Mouse (Mus musculus) midbrain, embryonic 14.5 days (tissue): ENCODE results near the gene Mfsd6. TPM values are rescaled to one million over a fixed set of nuclear protein-coding genes. Genes with fewer than 3 reads are reported as not detected.

Source experiments
- ATAC-seq: fragments of 200-750 bp; cut with Nextera tagmentation; 2 replicates; pipeline ENCODE4 v1.8.0; 2017; ENCODE audit warnings: moderate number of reproducible peaks, moderate library complexity; ENCODE audit not compliant: low FRiP score, low TSS enrichment
- DNase-seq: peaks from one replicate; pipeline ENCODE4 v3.0.0-alpha.2; 2015
- H3K27ac ChIP-seq: fragments of 300-500 bp; sonication (generic); replicated peaks from 2 replicates; pipeline ENCODE4 v1.5.1; 2014; ENCODE audit warnings: mild to moderate bottlenecking, low read depth, low read length, moderate library complexity
- H3K27me3 ChIP-seq: fragments of 300-500 bp; sonication (generic); 2 replicates; pipeline ENCODE4 v1.6.1; 2014; ENCODE audit warnings: low read length, control low read depth, mixed read lengths; ENCODE audit not compliant: control insufficient read depth, insufficient read depth
- H3K36me3 ChIP-seq: fragments of 300-500 bp; sonication (generic); 2 replicates; pipeline ENCODE4 v1.6.1; 2014; ENCODE audit warnings: low read length, control low read depth; ENCODE audit not compliant: control insufficient read depth, insufficient read depth
- H3K4me1 ChIP-seq: fragments of 300-500 bp; sonication (generic); 2 replicates; pipeline ENCODE4 v1.6.1; 2014; ENCODE audit warnings: mild to moderate bottlenecking, antibody characterized with exemption, low read length, control low read depth; ENCODE audit not compliant: control insufficient read depth, insufficient read depth
- H3K4me2 ChIP-seq: fragments of 300-500 bp; sonication (generic); 2 replicates; pipeline ENCODE4 v1.6.1; 2014; ENCODE audit warnings: mild to moderate bottlenecking, low read length, moderate library complexity
- H3K4me3 ChIP-seq: fragments of 300-500 bp; sonication (generic); replicated peaks from 2 replicates; pipeline ENCODE4 v1.5.1; 2014; ENCODE audit warnings: low read depth, low read length
- H3K9ac ChIP-seq: fragments of 300-500 bp; sonication (generic); replicated peaks from 2 replicates; pipeline ENCODE4 v1.6.1; 2014; ENCODE audit warnings: mild to moderate bottlenecking, low read length, moderate library complexity
- H3K9me3 ChIP-seq: fragments of 300-500 bp; sonication (generic); 2 replicates; pipeline ENCODE4 v1.6.1; 2016; ENCODE audit warnings: low read length, control low read depth, mixed read lengths; ENCODE audit not compliant: control insufficient read depth
- WGBS: fragments of 180-500 bp; shearing (Covaris S2); extraction: QIAGEN DNeasy Blood & Tissue Kit; methylation state at CpG from one replicate; pipeline ENCODE4 v1.1.7; 2014; 5-methylcytosine and 5-hydroxymethylcytosine counted together
- polyA plus RNA-seq: library from polyadenylated mRNA; unstranded; fragments of >200 nt; fragmentation: Nextera tagmentation; extraction: Ambion mirVana; gene quantifications from 2 replicates; pipeline ENCODE4 v1.2.1, GENCODE M21; 2014

Mfsd6 gene
- polyA plus RNA-seq, 1 experiment from 2014 or later: 12.0 TPM

GRCm38 (mm10) chr1:52687636-52688035 is 39.6 kb downstream of the Mfsd6 start:
- H3K9ac ChIP-seq: no peak overlapping the region
- DNase-seq: no peak
- no peaks in the 10 kb centered on the region for H3K27me3 ChIP-seq
- ATAC-seq: no peak
- WGBS: 95% methylated on average over 8 of the region's 8 CpGs
- H3K4me3 ChIP-seq: no peak overlapping the region
- no peaks in the 10 kb centered on the region for H3K4me1 ChIP-seq
- no peak overlapping the region for H3K27ac ChIP-seq
- H3K36me3 ChIP-seq: no peaks in the 10 kb centered on the region
- no peaks in the 10 kb centered on the region for H3K9me3 ChIP-seq
- no peak overlapping the region for H3K4me2 ChIP-seq

GRCm38 (mm10) chr1:52683550-52683949 is 43.7 kb downstream of the Mfsd6 start:
- no peaks in the 10 kb centered on the region for H3K4me1 ChIP-seq
- no peak overlapping the region for H3K4me3 ChIP-seq
- H3K9ac ChIP-seq: no peak overlapping the region
- whole genome bisulfite sequencing: 76% methylated on average over 4 of the region's 4 CpGs
- DNase-seq (peak; percentile 9), ATAC-seq (no peak)
- H3K27me3 ChIP-seq: no peaks in the 10 kb centered on the region
- no peaks in the 10 kb centered on the region for H3K36me3 ChIP-seq
- no peaks in the 10 kb centered on the region for H3K9me3 ChIP-seq
- H3K4me2 ChIP-seq: no peak overlapping the region
- H3K27ac ChIP-seq: no peak overlapping the region

GRCm38 (mm10) chr1:52676621-52677020 is 50.6 kb downstream of the Mfsd6 start:
- Histone ChIP-seq H3K4me2 (no peak overlapping the region), H3K4me1 (no peaks in the 10 kb centered on the region), H3K27ac (no peak overlapping the region), H3K9ac (no peak overlapping the region), H3K27me3 (no peaks in the 10 kb centered on the region), H3K36me3 (no peaks in the 10 kb centered on the region), H3K4me3 (no peak overlapping the region), H3K9me3 (no peaks in the 10 kb centered on the region)
- ATAC-seq: no peak
- WGBS: 67% methylated on average over 3 of the region's 3 CpGs
- peak; percentile 60 for DNase-seq

- Histone ChIP-seq H3K27me3 (no peaks in the 10 kb centered on the region), H3K27ac (no peak overlapping the region), H3K9ac (no peak overlapping the region), H3K4me1 (no peaks in the 10 kb centered on the region), H3K36me3 (no peaks in the 10 kb centered on the region), H3K4me2 (no peak overlapping the region), H3K4me3 (no peak overlapping the region), H3K9me3 (no peaks in the 10 kb centered on the region)
- DNase-seq (no peak), ATAC-seq (0 out of 2 replicates have a peak, but pooled peaks have one; percentile 28)
- WGBS: 76% methylated on average over 7 of the region's 7 CpGs
Measured at GRCm38 (mm10) chr1:52675561-52676551, 51.4 kb downstream of the Mfsd6 start.

- Histone ChIP-seq H3K9me3 (no peaks in the 10 kb centered on the region), H3K27ac (no peak overlapping the region), H3K4me1 (no peaks in the 10 kb centered on the region), H3K9ac (no peak overlapping the region), H3K4me3 (no peak overlapping the region), H3K4me2 (no peak overlapping the region), H3K27me3 (no peaks in the 10 kb centered on the region), H3K36me3 (no peaks in the 10 kb centered on the region)
- ATAC-seq (no peak), DNase-seq (no peak)
- 82% methylated on average over 1 of the region's 1 CpGs for WGBS
Measured at GRCm38 (mm10) chr1:52669931-52670330, 57.3 kb downstream of the Mfsd6 start.

GRCm38 (mm10) chr1:52668743-52669323 is 58.4 kb downstream of the Mfsd6 start:
- 30% methylated on average over 7 of the region's 7 CpGs for WGBS
- H3K27me3 ChIP-seq: no peaks in the 10 kb centered on the region
- H3K4me1 ChIP-seq: no peaks in the 10 kb centered on the region
- ATAC-seq (no peak; the same call in 1 of the 2 replicates), DNase-seq (peak; percentile 27)
- no peak overlapping the region for H3K9ac ChIP-seq
- no peaks in the 10 kb centered on the region for H3K9me3 ChIP-seq
- no peak overlapping the region for H3K4me2 ChIP-seq
- H3K27ac ChIP-seq: no peak overlapping the region
- H3K36me3 ChIP-seq: no peaks in the 10 kb centered on the region
- H3K4me3 ChIP-seq: no peak overlapping the region

GRCm38 (mm10) chr1:52663228-52663627 is 64.0 kb downstream of the Mfsd6 start:
- DNase-seq (no peak), ATAC-seq (no peak)
- 81% methylated on average over 7 of the region's 7 CpGs for WGBS
- Histone ChIP-seq H3K27ac (no peak overlapping the region), H3K9ac (no peak overlapping the region), H3K4me1 (no peaks in the 10 kb centered on the region), H3K36me3 (peaks cover 19% of the 10 kb centered on the region), H3K4me3 (no peak overlapping the region), H3K9me3 (no peaks in the 10 kb centered on the region), H3K4me2 (no peak overlapping the region), H3K27me3 (no peaks in the 10 kb centered on the region)

- no peaks in the 10 kb centered on the region for H3K9me3 ChIP-seq
- no peaks in the 10 kb centered on the region for H3K4me1 ChIP-seq
- ATAC-seq (no peak), DNase-seq (peak; percentile 7)
- H3K4me3 ChIP-seq: no peak overlapping the region
- H3K27ac ChIP-seq: no peak overlapping the region
- no peak overlapping the region for H3K4me2 ChIP-seq
- WGBS: 86% methylated on average over 12 of the region's 12 CpGs
- no peak overlapping the region for H3K9ac ChIP-seq
- no peaks in the 10 kb centered on the region for H3K27me3 ChIP-seq
- H3K36me3 ChIP-seq: peaks cover 28% of the 10 kb centered on the region
Measured at GRCm38 (mm10) chr1:52660765-52661164, 66.5 kb downstream of the Mfsd6 start.
